Mouse (Mus musculus): ENCODE data around the gene Zfp280d.
"Not testable (repeated sequence)": the region's sequence is repeated elsewhere in the genome, so short reads cannot be mapped to it uniquely, and the experiment has no call there.

DNA sequence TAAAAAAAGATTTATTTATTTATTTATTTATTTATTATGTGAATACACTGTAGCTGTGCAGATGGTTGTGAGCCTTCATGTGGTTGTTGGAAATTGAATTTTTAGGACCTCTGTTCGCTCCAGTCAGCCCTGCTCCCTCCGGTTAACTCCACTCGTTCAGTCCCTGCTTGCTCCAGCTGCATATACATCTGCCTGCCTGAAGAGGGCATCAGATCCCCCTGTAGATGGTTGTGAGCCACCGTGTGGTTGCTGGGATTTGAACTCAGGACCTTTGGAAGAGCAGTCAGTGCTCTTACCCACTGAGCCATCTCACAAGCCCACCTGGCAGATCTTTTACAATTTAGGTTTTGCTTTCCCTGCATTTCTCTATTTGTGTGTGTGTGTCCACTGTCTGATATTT, 127.1 kb downstream of the Zfp280d start:
- TF ChIP-seq CTCF (IDR thresholded peaks at IDR 0.05) = peak; percentile 23
- TF ChIP-seq EP300 (IDR thresholded peaks at IDR 0.05) = not testable (repeated sequence)

Measured in lung, postnatal 0 days (tissue).